Mouse (Mus musculus): ENCODE measurements around the gene Espn.

GRCm38 (mm10) chr4:152165036-152165931 lies 13.1 kb upstream of the Espn start:
- no peak for TF ChIP-seq TAL1 (IDR thresholded peaks at IDR 0.05; ENCODE audit: low read length)
- no peak for TF ChIP-seq GATA1 (IDR thresholded peaks at IDR 0.05; ENCODE audit: low read length)

All from erythroblast, embryonic 14.5 days (primary cell).